Mouse (Mus musculus) activated CD4-positive, CD25-positive, alpha-beta regulatory T cell, adult 4 months (primary cell): ENCODE results near the gene 4930550C14Rik. TPM values are rescaled to one million over a fixed set of nuclear protein-coding genes. Genes with fewer than 3 reads are reported as not detected.
A peak's percentile ranks its signal among the peaks of the same experiment; 100 is the strongest.

Experiments used
- ATAC-seq: one replicate; pipeline ENCODE4 v1.8.0; 2017
- polyA plus RNA-seq, 2 experiments: library from polyadenylated mRNA; unstranded; fragments of 100-300 nt; shearing (Covaris generic); gene quantifications; one replicate each; pipeline ENCODE4 v1.2.1; 2017

4930550C14Rik gene
- polyA plus RNA-seq, result under 1 TPM; 0.56 to 0.66 TPM

GRCm38 (mm10) chr9:53402291-53402711 lies at the start of gene 4930550C14Rik:
Gene 4930550C14Rik (plus strand): TSS chr9:53402325.
- ATAC-seq, result no peak

DNA sequence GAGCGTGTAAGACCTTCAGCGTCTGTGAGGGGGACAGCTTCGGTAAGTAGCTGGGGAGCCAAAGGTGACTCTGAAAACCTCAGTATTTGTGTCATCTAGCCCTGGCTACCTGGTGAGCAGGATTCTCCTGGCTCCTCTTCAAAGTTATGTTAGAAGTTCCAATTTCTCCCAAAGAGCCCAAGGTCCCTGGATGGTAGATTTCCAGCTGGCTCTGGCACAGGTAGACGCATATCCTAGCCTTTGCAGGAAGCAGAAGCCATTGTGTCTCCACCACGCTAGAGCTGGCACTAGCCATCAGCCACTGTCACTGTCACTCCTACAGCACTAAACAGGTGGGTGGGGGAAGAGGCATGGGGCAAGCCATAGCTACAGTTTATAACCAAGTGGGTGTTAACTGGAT lies 49.0 kb upstream of the 4930550C14Rik start:
- ATAC-seq, result no peak

DNA sequence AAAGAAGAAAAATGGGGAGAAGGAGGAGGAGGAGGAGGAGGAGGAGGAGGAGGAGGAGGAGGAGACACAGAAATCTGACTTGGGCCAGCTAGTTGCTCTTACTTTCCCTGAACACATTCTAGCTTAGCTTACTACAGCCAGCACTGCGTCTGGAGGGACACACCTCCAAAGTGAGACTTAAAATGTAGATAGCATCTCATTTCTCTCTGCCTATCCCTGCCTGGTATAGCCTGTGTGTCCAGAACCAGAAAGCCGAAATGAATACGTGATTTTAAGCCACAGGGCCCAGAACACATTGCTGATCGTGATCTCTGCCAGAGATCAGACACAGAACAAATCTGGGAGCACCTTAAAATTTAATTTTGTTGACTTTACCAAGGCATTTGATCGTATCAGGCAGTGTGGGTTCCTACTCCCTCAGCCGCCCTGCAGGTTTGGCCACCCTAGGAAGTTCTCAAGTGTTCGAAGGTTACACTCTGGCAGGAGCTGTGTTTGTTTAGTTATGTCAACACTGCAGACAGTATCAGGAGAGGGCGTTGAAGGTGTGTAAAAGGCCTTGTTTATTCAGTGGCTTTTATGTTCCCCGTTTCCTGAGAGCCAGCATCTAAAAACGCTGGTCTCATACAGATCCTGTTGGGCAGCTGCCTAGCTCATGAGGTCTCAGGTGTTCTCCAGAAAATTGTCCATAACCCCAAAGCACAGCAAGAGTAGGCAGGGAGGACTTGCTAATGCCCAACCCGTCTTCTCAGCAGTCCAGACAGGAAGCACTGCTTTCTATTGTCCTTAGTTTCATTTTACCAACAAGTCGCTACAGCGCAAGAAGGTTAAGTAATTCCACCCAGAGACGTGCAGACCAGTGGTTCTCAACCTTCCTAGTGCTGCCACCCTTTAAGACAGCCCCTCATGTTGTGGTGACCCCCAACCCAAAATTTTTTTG lies 45.6 kb upstream of the 4930550C14Rik start:
- ATAC-seq, result no peak

GRCm38 (mm10) chr9:53371339-53371738 lies 30.8 kb upstream of the 4930550C14Rik start:
- no peak for ATAC-seq

DNA sequence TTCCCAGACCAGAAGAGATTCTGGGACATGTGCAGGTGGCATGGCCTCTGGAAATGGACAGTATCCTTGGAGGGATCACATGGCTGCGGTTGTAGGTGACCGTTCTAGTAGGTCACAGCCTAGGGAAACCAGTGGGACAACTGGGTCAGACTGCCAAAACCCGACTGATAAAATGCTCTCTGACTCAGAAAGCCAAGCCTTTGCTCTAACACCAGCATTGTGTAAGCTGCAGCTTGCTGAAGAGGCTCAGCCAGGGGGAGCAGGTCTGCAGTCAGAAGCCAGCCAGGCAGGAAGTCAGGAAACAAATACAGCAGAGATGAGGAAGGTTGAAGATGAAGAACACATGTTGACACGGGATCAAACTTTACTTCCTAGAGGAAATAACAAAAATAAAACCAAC lies 26.2 kb upstream of the 4930550C14Rik start:
- ATAC-seq, result no peak

DNA sequence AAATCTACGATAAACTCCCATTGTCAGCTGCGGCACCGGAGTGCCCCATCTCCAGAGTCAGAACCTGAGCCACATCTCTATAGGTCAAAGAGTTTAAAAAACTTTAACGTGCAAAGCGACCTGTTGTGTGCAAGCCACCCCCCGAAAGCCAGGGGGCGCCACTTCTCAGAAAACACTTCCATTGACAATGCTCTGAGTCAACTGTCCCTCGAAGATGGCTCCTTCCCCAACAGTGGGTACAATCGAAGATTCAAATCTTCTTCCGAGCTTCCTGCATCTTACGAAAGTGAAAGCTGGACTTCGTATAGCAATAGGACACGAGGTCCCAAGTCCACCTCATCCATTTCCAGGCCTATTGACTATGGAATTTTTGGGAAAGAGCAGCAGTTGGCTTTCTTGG lies 25.3 kb upstream of the 4930550C14Rik start:
- no peak for ATAC-seq

DNA sequence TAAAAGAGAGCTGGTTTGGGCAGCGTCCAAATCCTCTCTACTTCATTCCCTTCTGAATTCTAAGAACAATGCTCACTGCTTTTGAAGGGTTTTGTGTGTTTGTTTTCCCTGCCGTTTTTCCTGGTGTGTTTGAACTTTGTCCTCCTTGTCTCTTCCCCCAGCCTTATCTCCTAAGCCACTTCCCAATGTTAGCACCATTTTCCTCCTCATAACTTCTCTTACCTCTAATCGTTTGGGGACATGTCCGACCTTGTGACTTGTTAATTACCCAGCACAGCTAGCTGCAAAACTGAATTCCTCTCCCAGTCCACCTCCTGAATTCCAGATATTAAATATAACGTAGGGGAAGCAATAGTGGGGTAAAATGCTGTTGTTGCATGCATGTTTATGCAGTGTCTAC lies 24.5 kb upstream of the 4930550C14Rik start:
- ATAC-seq, result no peak

DNA sequence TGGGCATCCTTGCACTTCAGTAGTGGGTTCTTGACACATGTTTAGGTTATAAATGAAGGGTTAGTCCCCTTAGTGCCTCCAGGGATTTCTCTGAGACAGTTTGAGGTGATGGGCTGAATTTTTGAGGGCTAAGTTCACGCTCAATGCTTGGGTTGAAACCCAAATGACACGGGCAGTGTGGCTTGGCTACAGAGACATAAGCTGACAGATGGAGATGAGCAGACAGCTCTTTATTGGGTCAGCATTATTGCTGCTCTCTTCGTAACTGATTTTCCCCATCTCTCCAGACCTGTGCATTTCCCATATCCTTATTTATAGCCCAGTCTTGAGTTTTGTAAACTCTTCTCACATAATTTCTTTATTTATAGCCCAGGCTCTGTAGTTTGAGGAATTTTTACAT lies 24.0 kb upstream of the 4930550C14Rik start:
- ATAC-seq, result no peak

- no peak for ATAC-seq
Observed at GRCm38 (mm10) chr9:53380595-53380994, 21.5 kb upstream of the 4930550C14Rik start.

GRCm38 (mm10) chr9:53381113-53381615 lies 21.0 kb upstream of the 4930550C14Rik start:
- no peak for ATAC-seq

DNA sequence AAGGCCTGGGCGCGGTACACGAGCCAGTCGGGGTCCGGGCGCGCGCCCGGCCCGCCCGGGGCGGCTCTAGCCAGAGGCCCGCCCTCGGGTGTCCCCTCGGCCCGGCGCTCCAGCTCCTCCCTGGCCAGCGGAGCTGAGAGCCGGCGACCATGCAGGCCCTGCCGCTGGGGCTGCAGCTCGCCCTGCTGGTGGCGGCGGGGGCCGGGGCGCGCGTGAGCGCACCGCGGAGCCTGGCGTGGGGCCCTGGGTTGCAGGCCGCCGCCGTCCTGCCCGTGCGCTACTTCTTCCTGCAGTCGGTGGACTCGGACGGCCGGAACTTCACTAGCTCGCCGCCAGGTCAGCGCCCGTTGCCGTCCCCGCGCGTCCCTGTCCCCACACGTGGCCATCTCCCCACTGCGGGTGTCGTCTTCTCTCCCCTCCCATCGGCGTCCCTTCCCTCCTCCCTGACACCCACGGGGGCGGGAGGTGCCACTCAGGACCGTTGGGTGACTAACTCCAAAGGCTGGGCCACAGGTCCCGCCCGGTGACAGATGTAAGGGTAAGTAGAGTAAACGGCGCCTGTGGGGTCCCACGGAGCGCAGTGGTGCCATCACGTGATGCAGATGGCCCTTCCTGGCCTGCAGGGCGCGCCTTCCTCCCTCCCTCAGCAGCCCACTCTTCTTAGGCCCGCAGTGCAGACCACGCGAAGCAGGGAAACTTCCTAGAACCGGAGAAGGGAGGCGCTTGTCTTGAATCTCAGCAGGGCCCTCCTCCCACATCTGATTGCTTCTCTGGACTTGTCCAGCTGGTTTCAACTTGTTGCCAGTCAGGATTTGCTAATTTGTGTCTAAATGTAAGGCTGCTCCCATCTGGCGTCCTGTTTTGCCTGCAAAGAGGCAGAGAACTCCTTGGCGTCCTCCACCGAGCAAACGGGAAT lies 17.9 kb upstream of the 4930550C14Rik start, which contains the start of gene Kdelc2:
TSS of gene Kdelc2 (plus strand) at position 75 of the 916 bp plus-strand sequence.
- ATAC-seq, result peak; percentile 55

DNA sequence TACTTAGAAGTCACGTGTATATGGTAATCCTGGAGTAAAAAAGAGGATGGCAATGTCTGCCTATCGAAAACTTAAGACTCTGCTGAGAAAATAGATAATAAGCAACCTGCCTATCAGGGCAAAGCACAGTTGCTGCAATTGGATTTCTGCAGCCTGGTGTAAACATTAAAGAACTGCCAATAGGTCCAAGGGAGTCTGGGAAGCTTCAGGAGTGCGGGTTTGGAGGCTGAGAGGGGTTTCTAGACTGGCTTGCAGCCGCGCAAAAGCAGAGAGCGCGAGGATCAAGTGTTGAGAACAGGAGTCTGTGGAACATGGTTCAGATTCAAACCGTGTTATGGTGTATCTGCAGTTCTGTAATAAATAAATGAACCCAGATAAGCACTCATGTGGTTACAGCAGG lies 17.3 kb upstream of the 4930550C14Rik start:
- no peak for ATAC-seq

DNA sequence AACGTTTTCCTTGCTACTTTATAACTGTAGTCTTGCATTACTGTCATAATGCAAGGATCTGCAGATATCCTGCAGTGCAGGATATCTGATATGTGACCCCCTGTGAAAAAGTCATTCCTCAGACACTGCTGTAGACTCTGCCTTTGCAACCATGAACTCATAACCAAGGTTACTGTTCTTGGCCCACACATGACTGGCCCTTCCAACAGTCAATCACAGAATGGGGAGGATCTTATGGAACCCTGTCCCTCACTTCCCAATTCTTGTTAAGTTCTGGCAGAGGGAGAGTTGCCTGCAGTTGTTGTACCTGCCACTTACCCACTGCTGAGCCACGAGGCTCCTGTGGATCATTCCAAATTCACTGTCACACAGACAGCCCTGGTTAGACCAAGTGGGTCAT lies 14.7 kb upstream of the 4930550C14Rik start:
- no peak for ATAC-seq

DNA sequence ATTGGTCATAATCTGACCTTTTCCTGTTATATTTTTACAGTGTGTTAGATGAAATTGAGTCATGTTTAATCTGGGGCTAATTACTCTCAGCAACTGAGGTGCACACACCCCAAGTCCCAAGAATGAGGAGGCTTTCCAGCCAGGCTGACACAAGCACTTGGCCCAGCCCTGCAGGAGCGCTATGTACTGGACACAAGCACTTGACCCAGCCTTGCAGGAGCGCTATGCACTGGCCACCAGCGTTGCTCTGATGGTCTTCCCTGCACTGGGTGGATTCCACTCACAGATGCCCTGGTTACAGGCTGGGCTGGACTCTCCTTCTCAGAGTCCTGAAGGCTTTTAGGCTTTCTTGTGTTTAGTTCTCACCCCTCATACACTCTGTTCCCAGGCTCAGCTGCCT lies 13.0 kb upstream of the 4930550C14Rik start:
- no peak for ATAC-seq

DNA sequence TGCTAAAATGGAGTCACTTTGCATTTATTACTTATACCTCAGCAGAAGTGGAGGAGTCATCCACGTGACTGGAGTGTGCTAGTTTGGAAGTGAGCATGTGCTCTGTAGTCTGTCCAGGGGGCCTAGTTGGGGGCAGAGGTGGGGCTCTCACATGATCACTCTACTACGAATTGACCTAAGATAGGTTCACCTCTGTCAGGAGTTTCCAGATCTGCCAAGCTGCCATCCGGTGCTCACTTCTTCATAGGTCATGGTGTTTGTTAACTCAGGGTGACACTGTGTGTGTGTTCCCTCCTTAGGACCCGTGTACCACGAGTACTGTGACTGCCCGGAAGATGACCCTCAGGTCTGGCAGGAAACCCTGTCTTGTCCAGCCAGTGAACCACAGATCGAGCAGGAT lies 12.0 kb upstream of the 4930550C14Rik start:
- ATAC-seq, result no peak

GRCm38 (mm10) chr9:53397685-53398387 lies 4.3 kb upstream of the 4930550C14Rik start:
- ATAC-seq, result peak; percentile 36

- peak; percentile 87 for ATAC-seq
Observed at GRCm38 (mm10) chr9:53398388-53398700, 3.8 kb upstream of the 4930550C14Rik start.

DNA sequence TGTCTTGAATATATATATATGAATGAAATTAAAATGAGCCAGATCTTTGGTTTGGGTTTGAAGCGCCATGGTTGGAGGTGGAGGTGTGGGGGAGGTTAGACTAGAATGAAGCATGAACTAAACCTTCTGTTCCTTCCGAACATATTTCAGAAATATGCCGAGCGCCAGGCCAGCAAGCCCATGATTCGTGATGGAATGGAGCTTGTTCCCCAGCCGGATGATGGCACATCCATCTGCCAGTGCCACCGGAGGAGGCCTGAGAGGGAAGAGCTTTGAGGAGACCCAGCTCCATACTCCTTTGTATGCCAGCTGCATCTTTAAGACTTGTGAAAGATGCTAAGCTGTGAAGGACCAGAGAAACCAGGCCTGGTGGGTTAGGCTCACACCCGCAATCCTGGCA lies 2.6 kb upstream of the 4930550C14Rik start:
- no peak for ATAC-seq

DNA sequence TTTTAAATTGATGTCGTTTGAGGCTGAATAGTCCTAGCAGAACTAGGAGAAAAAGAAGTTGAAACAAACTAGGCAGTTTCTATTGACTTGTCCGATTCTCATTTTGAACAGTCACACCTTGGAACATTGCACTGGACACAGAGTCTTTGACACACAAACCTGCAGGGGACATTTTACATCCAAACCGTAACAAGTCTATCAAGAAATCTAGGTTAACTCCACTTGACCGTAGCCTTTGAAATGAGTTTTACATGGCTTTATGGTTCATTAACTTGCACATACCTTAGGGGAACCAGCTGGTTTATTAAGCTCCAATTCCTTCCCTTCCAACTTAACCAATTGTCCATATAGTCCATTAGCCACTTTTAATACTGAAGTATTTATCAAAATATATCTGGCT lies 1.4 kb upstream of the 4930550C14Rik start:
- no peak for ATAC-seq

DNA sequence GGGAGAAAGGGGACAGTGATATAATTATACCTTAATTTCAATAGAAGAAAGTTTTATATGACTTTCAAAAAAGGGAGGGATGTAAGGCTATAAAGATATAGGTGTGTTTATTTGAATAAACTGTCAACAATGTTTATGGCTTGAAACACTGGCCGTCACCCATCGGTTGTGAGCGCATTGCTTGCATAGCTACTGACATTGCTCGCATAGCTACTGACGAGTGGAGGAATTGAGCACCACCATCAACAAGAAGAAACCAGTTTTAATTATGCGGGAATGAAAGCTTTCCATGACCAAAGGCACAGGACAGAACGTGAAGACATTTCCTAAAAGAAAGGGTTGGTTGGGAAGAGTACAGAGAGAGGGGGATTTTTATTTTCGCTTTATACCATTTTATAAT lies 979 bp upstream of the 4930550C14Rik start:
- ATAC-seq, result no peak

- no peak for ATAC-seq
Observed at GRCm38 (mm10) chr9:53402991-53403390, 866 bp downstream of the 4930550C14Rik start.

- ATAC-seq, result no peak
Observed at GRCm38 (mm10) chr9:53404050-53404752, 2.1 kb downstream of the 4930550C14Rik start.
